Mouse (Mus musculus): ENCODE data around the gene Col15a1. TPM values are rescaled to one million over a fixed set of nuclear protein-coding genes. Genes with fewer than 3 reads are reported as not detected.

Col15a1 gene
- polyA plus RNA-seq, 1 experiment from 2014 or later = 18.3 TPM

DNA sequence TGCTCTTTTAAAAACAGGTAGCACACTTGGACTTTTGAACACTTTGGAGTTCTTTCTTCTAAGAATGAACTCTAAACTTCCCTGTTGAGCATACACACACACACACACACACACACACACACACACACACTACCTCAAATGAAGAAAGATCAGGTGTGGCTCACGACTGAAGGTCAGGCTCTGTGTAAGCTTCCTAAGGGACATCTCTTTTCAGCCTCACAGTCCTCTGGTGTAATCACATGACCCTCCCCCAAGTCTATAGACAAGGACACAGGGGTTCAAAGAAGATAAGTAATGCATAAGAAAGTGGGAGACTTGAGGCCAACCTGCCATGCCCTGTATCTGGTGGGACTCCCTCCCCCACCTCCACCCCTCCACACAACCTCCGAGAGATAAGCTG, 82.5 kb downstream of the Col15a1 start:
- Histone ChIP-seq H3K4me3 (no peak overlapping the region), H3K9me3 (no peaks in the 10 kb centered on the region), H3K27ac (no peak overlapping the region), H3K4me2 (no peak overlapping the region), H3K27me3 (no peaks in the 10 kb centered on the region), H3K4me1 (peaks cover 20% of the 10 kb centered on the region), H3K36me3 (no peaks in the 10 kb centered on the region), H3K9ac (no peak overlapping the region)
- WGBS = 77% methylated on average over 2 of the region's 2 CpGs
- no peak for ATAC-seq (ENCODE audit: insufficient number of reproducible peaks, insufficient read depth, low FRiP score, low TSS enrichment, low read depth)

DNA sequence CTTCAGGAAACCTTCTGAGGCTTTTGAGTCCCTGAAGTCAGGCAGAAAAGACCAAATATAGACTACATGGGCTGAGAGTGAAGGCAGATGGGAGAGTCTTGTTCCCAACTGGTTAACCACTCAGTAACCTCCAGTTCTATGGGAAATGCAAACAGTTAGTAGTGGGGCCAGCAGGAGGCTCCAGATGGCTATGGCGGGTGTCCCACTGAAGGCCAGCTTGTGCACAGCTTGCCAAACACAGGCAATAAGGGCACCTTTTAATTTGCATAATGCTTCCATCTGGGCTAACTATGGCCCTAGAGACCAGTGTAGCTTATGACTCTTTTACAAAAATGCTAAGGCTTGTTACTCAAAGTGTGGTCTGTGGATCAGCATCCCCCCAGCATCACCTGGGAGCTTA, 83.1 kb downstream of the Col15a1 start:
- H3K36me3 ChIP-seq = no peaks in the 10 kb centered on the region
- no peaks in the 10 kb centered on the region for H3K9me3 ChIP-seq
- no peak for ATAC-seq (ENCODE audit: insufficient number of reproducible peaks, insufficient read depth, low FRiP score, low TSS enrichment, low read depth)
- peaks cover 16% of the 10 kb centered on the region for H3K4me1 ChIP-seq
- no peak overlapping the region for H3K9ac ChIP-seq
- H3K27me3 ChIP-seq = no peaks in the 10 kb centered on the region
- whole genome bisulfite sequencing = 73% methylated on average over 1 of the region's 1 CpGs
- no peak overlapping the region for H3K27ac ChIP-seq
- H3K4me2 ChIP-seq = no peak overlapping the region
- H3K4me3 ChIP-seq = no peak overlapping the region

GRCm38 (mm10) chr4:47292956-47293355, 85.0 kb downstream of the Col15a1 start:
- Histone ChIP-seq H3K36me3 (no peaks in the 10 kb centered on the region), H3K4me3 (no peak overlapping the region), H3K4me1 (peaks cover 16% of the 10 kb centered on the region), H3K4me2 (no peak overlapping the region), H3K27ac (no peak overlapping the region), H3K9ac (no peak overlapping the region), H3K9me3 (no peaks in the 10 kb centered on the region), H3K27me3 (no peaks in the 10 kb centered on the region)
- WGBS = 53% methylated on average over 4 of the region's 4 CpGs
- no peak for ATAC-seq (ENCODE audit: insufficient number of reproducible peaks, insufficient read depth, low FRiP score, low TSS enrichment, low read depth)

GRCm38 (mm10) chr4:47293771-47294543, 86.0 kb downstream of the Col15a1 start:
- H3K4me2 ChIP-seq = no peak overlapping the region
- no peak overlapping the region for H3K4me3 ChIP-seq
- H3K4me1 ChIP-seq = peaks cover 16% of the 10 kb centered on the region
- WGBS = 69% methylated on average over 16 of the region's 16 CpGs
- no peak for ATAC-seq (ENCODE audit: insufficient number of reproducible peaks, insufficient read depth, low FRiP score, low TSS enrichment, low read depth)
- no peak overlapping the region for H3K27ac ChIP-seq
- H3K9me3 ChIP-seq = peaks cover 5% of the 10 kb centered on the region
- no peak overlapping the region for H3K9ac ChIP-seq
- 0 out of 2 replicates have a peak, but pooled peaks cover 5% of the 10 kb centered on the region for H3K36me3 ChIP-seq
- H3K27me3 ChIP-seq = no peaks in the 10 kb centered on the region

GRCm38 (mm10) chr4:47294544-47295070, 86.6 kb downstream of the Col15a1 start:
- no peak overlapping the region for H3K27ac ChIP-seq
- H3K4me1 ChIP-seq = peaks cover 16% of the 10 kb centered on the region
- no peak overlapping the region for H3K4me2 ChIP-seq
- H3K9me3 ChIP-seq = peaks cover 8% of the 10 kb centered on the region
- no peaks in the 10 kb centered on the region for H3K27me3 ChIP-seq
- WGBS = 79% methylated on average over 7 of the region's 7 CpGs
- H3K9ac ChIP-seq = no peak overlapping the region
- H3K4me3 ChIP-seq = no peak overlapping the region
- no peak for ATAC-seq (ENCODE audit: insufficient number of reproducible peaks, insufficient read depth, low FRiP score, low TSS enrichment, low read depth)
- H3K36me3 ChIP-seq = 0 out of 2 replicates have a peak, but pooled peaks cover 5% of the 10 kb centered on the region

DNA sequence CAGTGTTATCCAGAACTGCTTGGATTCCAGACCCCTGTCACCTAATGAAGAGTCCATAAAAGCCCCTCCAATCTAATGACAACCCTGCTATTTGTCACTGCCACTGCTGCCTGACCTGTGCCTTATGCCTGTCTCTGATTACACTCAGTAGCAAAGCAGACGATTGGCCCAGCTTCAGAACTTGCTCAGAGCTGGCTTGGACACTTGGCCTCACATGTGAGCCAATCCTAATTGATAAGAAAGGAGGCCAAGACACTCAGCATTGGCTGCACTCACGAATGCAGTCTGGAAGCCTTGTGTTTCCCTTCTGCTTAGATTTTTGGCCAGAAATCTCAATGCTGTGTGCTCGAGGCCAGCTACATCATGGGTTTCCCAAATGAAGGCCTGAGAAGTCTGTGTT, 87.6 kb downstream of the Col15a1 start:
- Histone ChIP-seq H3K4me3 (no peak overlapping the region), H3K9me3 (peaks cover 8% of the 10 kb centered on the region), H3K36me3 (0 out of 2 replicates have a peak, but pooled peaks cover 5% of the 10 kb centered on the region), H3K4me2 (no peak overlapping the region), H3K27me3 (no peaks in the 10 kb centered on the region), H3K27ac (no peak overlapping the region), H3K9ac (no peak overlapping the region), H3K4me1 (peaks cover 16% of the 10 kb centered on the region)
- WGBS = 56% methylated on average over 3 of the region's 3 CpGs
- no peak for ATAC-seq (ENCODE audit: insufficient number of reproducible peaks, insufficient read depth, low FRiP score, low TSS enrichment, low read depth)

DNA sequence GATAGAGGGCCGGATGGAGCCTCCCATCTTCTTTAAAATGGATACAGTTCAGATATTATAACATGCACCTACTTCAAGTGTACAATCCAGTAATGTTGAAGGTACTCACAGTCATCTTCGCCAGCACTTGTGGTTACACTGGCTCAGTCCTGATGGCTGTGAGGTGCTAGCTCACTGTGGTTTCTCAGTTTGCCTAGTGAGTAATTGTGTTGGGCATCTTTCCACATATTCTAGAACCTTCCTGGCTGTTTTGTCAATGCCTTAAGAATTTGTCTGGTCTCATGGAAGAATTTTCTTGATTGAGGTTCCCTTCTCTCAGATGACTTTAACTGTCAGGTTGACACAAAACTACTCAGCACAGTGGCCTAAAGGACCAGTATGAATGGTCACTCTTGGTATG, 92.7 kb downstream of the Col15a1 start:
- Histone ChIP-seq H3K27ac (no peak overlapping the region), H3K4me3 (no peak overlapping the region), H3K9ac (no peak overlapping the region), H3K36me3 (0 out of 2 replicates have a peak, but pooled peaks cover 5% of the 10 kb centered on the region), H3K4me2 (no peak overlapping the region), H3K4me1 (peaks cover 11% of the 10 kb centered on the region), H3K27me3 (no peaks in the 10 kb centered on the region), H3K9me3 (peaks cover 8% of the 10 kb centered on the region)
- 80% methylated on average over 2 of the region's 2 CpGs for WGBS
- ATAC-seq (ENCODE audit: insufficient number of reproducible peaks, insufficient read depth, low FRiP score, low TSS enrichment, low read depth) = no peak

DNA sequence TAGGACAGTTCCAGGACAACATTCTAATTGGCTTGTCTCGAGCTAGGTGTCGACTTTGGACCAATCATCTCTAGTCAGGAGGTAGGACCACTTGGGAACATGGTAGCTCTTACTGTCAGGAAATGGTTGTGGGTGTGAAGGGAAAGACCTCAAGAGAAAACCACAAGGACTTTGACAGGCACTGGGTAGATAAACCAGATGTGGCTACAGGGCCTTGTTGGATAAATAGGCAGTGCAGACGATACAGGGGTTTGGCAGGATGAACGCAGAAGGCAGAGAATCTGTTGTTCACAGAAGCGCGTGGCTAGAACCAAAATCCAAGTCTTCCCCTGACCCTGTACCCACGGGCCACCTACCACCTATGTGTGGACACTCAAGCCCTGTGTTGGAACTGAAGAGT, 94.6 kb downstream of the Col15a1 start:
- WGBS = 88% methylated on average over 7 of the region's 7 CpGs
- H3K27ac ChIP-seq = no peak overlapping the region
- no peaks in the 10 kb centered on the region for H3K27me3 ChIP-seq
- no peak for ATAC-seq (ENCODE audit: insufficient number of reproducible peaks, insufficient read depth, low FRiP score, low TSS enrichment, low read depth)
- H3K4me2 ChIP-seq = no peak overlapping the region
- no peak overlapping the region for H3K4me3 ChIP-seq
- peaks cover 8% of the 10 kb centered on the region for H3K9me3 ChIP-seq
- no peak overlapping the region for H3K9ac ChIP-seq
- 0 out of 2 replicates have a peak, but pooled peaks cover 5% of the 10 kb centered on the region for H3K36me3 ChIP-seq
- peaks cover 11% of the 10 kb centered on the region for H3K4me1 ChIP-seq

- Histone ChIP-seq H3K9me3 (peaks cover 8% of the 10 kb centered on the region), H3K4me2 (no peak overlapping the region), H3K4me3 (no peak overlapping the region), H3K4me1 (peaks cover 11% of the 10 kb centered on the region), H3K9ac (no peak overlapping the region), H3K36me3 (0 out of 2 replicates have a peak, but pooled peaks cover 5% of the 10 kb centered on the region), H3K27ac (peak overlapping the region; percentile 22; the same call in 1 of the 2 replicates), H3K27me3 (no peaks in the 10 kb centered on the region)
- ATAC-seq (ENCODE audit: insufficient number of reproducible peaks, insufficient read depth, low FRiP score, low TSS enrichment, low read depth) = 0 out of 2 replicates have a peak, but pooled peaks have one; percentile 56
- WGBS = 46% methylated on average over 5 of the region's 5 CpGs
Measured at GRCm38 (mm10) chr4:47303340-47303998, 95.5 kb downstream of the Col15a1 start.

DNA sequence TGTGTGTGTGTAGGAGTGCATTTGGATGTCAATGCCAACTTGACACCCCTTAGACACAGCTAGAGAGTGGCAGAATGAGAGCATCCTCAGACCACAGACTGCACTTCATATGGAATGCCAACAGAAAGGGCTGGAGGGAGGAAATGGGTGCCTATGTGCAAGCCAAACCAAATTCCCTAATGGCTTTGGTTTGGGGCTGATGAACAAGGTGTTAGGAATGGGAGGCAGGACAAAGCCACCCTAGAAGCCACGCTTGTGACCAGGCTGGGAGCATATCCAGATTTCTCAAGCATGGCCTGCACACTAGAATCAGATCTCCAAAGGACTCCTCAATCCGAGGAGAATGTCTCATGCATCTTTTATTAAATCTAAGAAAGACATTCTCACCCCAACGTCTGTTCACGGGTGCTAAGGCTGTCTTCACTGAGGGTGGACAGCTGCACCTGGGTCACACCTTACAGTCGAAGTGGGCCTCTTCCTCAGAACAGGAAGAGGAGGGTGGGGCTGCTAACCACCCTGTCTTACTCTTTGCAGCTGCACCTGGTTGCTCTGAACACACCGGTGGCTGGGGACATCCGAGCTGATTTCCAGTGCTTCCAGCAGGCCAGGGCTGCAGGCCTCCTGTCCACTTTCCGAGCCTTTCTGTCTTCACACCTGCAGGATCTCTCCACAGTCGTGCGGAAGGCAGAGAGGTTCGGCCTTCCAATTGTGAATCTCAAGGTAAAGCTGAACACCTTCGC, 102.1 kb downstream of the Col15a1 start:
- no peaks in the 10 kb centered on the region for H3K36me3 ChIP-seq
- WGBS = 79% methylated on average over 12 of the region's 12 CpGs
- H3K4me2 ChIP-seq = no peak overlapping the region
- H3K27me3 ChIP-seq = no peaks in the 10 kb centered on the region
- no peak overlapping the region for H3K27ac ChIP-seq
- no peaks in the 10 kb centered on the region for H3K9me3 ChIP-seq
- H3K9ac ChIP-seq = no peak overlapping the region
- peaks cover 11% of the 10 kb centered on the region for H3K4me1 ChIP-seq
- no peak for ATAC-seq (ENCODE audit: insufficient number of reproducible peaks, insufficient read depth, low FRiP score, low TSS enrichment, low read depth)
- H3K4me3 ChIP-seq = no peak overlapping the region

GRCm38 (mm10) chr4:47310812-47311211, 102.9 kb downstream of the Col15a1 start:
- Histone ChIP-seq H3K36me3 (no peaks in the 10 kb centered on the region), H3K4me2 (no peak overlapping the region), H3K9me3 (no peaks in the 10 kb centered on the region), H3K27ac (no peak overlapping the region), H3K4me1 (peaks cover 11% of the 10 kb centered on the region), H3K27me3 (no peaks in the 10 kb centered on the region), H3K4me3 (no peak overlapping the region), H3K9ac (no peak overlapping the region)
- ATAC-seq (ENCODE audit: insufficient number of reproducible peaks, insufficient read depth, low FRiP score, low TSS enrichment, low read depth) = no peak
- whole genome bisulfite sequencing = 72% methylated on average over 6 of the region's 6 CpGs
